Mouse (Mus musculus): ENCODE measurements around the gene Abcb5.
A peak's percentile ranks its signal among the peaks of the same experiment; 100 is the strongest.
"Not testable (repeated sequence)": the region's sequence is repeated elsewhere in the genome, so short reads cannot be mapped to it uniquely, and the experiment has no call there.

Gene Abcb5

DNA sequence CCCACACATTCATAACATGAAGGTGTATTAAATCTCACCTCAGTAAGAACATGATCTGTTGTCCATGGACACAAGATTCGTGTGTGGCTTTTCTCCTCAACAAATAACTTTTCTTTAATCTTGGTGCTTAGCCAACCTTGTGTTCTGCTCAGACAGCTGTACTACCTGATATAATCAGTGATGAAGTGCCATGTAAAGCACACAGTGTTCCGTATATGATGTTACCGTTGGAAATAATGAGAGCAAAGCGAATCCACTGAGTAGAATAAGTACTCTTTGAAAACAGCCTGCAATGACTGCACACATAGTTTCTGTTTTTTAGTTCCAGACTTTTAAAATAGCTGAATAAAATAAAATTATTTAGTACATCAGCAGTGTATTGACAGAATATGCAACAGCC lies at the start of gene Abcb5:
TSS of gene Abcb5 (minus strand) at position 101 of the 400 bp plus-strand sequence.
- no peak for DNase-seq

DNA sequence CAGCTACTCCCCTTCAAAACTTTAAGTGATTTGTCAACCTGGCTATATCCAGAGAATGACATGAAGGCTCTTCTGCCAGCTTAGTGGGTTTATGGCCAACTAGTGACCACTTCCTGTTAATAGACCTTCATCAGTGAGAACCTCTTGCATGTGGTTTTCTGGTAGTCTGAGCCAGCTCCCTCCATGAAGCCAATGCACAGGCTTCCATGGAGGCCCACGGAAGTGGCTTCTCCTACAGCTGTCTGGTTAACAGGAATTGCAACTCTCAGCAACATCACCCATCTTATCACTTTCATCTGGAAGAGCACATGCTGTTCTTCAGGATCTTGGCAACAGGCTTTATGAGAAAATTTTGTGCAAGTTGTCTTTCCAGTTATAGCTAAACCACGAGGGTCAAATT lies 33.0 kb upstream of the Abcb5 start:
- no peak for DNase-seq

DNA sequence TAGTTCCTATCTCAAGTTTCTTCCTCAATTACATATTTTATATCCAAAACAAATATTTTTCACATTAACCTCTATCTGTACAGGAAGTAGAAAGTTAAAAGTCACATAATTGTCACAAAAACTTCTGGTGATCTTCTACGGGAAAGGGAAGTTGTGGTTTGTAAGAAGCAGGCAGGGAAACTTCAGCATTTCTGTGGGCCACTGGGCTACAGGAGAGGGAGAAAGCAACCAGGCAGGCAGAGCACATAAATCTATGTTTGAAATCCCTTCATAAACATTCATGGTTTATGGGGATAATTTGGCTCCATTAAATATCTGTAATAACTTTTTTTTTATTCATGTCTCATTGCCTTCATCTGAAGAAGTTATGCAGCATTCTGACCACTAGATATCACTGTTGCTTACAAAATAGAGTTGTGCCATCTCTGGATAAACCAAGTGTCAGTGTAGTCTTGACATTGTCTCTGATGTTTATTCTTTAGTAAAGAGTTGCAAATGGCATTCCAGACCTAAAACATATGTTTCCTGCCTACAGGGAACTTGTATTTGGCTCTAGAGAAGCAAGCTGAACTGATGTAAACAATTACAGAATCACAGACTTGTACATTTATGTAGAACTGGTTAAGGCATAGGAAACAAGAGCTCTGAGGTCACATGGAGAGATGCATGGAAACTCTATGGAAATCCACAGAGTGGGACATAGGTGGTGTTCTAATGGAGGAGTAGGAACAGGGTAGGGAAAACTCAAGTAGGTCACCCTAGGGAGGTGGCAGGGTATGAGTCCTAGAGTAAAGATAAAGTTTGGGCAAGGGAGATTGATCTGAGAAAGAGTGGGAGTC lies 28.3 kb upstream of the Abcb5 start:
- DNase-seq = peak; percentile 38

DNA sequence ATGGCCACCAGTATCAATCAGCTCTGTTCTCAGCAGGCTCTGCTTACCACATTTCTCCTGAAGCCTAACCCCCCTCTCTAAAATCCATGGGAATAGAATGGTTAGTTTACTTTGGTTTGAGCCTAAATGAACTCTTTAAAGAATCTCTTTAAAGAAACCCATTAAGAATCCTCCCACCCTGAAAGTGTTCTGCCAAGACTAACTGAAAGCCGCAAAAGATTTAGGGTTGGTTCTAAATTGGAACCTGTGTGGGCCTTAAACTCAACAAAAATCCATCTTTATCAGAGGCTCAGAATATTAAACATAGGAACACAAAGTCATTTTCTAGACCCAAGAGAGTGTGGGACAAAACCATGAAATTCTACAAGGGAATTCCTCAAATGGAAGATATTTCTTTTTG lies 18.6 kb upstream of the Abcb5 start:
- DNase-seq = no peak

DNA sequence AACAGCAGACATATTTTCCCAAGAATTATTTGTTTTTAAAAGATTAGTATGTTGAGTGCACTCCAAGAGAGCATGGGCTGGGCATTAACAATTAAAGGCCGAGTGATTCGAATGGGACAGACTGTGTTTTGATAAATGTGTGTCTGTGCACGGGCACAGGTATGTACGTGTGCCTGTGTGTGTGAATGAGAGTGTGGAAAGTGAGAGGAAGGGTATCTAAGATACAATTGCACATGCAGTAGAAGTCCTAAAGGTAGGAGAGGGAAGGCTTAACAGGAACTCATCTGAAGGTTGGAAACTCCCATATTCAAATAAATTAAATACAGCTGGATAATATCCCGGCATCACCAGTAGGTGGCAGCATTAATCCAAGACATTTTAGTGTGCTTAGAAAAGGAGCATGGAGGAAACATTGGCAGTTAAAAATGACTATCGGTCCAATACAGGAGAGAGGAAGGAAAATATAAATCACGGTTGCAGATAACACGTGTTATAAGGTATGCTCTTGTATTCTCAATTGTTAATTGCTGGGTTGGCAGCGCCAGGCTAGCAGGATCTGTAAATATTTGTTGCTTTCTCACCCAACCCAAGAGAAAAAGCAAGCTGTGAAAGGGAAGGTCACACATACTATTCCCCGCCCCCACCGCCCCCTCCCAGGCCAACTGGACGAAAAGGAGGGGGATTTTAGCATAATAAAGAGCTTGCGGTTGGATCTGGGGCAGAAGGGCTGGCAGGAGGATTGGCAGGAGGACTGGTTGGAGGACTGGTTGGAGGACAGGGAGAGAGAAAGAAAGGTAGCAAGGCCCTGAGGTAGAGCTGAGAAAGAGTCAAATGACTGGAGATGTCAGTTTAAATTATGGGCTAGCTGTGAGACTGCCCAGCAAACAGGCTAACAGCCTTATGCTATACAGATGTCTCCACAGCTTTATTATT lies 35.6 kb downstream of the Abcb5 start:
- DNase-seq = peak; percentile 76

DNA sequence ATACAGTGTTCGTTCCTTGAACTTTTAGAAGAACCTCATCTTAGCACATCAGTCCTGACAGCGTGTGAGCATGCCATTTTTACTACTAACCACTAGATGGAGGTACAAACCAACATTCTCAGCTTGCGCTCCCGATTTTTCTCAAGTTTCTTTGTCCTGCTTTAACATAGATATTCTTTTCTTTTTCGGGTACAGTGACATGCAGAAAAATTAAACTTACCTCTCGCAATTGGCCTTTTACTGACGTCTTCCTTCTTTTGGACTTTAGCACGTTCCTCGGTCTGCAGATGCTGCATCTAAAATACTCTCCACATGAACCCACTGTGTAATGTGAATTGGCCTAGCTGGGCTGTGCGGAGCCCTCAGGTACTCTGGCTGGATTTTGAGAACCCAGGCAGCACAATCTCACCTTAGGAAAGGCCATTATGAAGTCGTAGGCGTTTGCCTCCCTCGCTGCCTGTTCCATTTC lies 39.4 kb downstream of the Abcb5 start:
- peak; percentile 39 for DNase-seq

DNA sequence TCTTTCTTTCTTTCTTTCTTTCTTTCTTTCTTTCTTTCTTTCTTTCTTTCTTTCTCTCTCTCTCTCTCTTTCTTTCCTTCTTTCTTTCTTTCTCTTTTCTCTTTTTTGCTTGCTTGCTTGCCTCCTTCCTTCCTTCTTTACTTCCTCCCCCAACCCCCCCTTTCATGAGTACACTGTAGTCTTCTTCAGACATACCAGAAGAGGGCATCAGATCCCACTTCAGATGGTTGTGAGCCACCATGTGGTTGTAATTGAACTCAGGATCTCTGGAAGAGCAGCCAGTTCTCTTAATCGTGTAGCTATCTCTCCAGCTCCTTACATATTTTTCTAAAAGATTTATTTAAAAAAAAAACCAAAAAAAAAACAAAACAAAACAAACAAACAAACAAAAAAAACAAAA lies 42.3 kb downstream of the Abcb5 start:
- not testable (repeated sequence) for DNase-seq

DNA sequence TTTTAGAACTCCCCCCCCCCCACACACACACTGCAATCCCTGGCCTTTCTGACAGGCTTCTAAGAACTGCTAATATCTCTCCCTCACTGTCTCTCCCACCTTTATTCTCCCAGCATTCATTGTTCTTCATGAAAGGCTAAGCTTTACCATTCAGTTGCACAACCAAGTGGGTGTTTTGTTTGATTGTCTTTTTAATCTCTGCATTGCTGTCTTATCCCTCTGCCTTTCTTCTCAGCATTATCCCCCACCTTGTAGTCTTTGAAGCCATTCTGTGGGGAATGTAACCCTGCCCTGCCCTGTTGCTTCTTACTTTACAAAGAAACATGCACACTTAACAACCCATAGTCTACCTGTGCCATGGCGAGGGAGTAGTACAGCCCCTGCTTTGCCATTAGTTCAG lies 48.5 kb downstream of the Abcb5 start:
- DNase-seq = no peak

DNA sequence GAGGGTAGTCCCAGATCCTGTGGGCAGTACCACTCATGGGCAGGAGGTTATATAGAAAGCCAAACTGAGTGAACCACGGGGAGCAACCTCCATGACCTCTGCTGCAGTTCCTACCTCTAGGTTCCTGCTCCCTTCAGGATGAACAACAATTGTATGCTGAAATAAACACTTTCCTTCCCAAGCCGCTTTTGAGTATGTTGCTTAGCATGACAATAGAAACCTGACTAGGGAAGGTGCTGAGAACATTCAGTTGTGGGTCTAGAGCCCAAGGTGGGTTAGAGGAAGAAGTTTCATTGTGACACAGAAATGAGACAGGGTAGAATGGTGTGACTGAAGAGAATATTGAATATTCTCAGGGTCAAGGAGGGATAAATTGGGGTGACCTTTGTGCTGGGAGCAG lies 55.9 kb downstream of the Abcb5 start:
- no peak for DNase-seq

DNA sequence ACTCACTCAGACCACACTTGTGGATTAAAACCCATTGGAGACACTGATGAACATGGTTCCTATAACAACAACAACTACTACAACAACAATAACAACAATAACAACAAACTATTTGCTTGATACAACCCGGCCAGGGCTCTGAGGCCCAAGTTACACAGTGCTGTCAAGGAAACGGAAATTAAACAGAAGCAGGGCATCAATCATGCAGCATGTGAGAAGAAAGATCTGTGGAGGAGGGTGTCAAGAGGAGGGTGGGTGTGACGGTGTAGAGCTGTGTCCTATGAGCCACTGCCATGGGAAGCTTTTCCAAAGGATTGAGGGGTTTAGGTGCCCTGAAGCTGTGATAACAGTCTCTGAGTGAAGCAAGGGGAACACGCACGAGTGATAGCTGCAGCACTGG lies 64.0 kb downstream of the Abcb5 start:
- DNase-seq = no peak

DNA sequence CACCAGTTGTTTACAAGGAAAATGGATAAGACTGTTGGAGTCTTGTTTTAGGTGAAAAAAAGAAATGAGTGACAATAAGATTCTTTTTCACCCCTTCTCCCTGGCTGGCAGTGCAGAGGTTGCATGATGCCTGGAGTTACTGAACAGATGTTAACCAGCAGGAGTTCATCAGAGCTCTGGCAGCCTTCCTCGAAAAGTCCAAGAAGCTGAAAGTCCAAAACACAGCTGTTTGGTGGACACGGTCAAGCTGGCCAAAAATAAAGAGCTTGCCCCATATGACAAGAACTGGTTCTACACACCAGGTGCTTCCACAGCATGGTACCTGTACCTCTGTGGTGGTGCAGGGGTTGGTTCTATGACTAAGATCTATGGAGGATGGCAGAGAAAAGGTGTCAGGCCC lies 78.3 kb downstream of the Abcb5 start:
- DNase-seq = peak; percentile 4

DNA sequence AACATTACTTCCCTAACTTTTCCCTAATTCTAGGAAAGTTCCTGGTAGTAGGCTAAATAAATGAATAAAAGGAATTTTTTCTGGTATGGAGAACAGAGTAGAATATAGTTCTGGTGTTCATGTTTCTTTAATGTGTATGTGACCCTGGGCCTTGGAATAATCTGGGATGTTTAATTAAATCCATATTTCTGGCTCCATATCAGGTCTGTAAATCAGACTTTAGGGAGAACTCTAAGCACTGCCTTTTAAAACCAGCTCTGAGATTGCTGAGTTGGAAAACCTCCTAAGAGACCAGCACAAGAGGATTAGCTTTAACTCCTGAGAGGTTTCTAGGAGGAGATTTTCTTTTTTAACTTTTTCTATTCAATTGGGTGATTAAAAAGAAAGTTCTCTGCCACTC lies 83.4 kb downstream of the Abcb5 start:
- DNase-seq = no peak

DNA sequence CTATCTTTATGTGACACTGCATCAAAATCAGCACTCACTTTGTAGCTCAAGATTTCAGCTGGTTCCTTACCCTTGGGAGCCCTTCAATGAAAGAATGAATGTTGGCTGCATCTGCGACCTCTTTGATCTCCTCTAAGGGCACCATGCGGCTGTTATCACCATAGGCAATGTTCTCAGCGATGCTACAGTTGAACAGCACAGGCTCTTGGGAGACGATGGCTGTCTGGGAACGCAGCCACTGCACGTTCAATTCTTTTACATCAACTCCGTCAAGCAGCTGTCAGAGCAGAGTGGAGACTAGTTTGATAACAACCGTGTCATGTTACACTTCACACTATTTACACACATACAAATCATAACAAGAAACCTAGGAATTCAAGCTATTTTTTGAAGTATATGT lies 93.5 kb downstream of the Abcb5 start:
- no peak for DNase-seq

DNA sequence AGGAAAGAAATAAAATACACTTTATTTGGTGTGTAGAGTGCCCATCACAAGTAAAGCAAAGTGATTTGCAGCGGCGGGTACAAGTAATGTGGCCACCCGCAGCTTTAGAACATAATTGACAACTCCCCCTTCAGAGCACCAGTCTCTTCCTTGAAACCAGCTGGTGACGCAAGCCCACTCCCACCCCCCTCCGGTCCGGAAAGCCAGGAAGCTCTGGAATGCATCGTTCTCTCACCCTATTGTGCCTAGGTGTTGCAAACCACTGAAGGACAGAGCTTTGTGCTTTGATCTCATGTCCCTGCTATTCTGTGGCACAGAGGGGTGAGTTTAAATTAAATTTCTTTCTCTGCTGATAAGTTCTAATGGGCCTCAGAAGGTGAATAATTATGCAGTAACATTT lies 110.1 kb downstream of the Abcb5 start:
- no peak for DNase-seq

DNA sequence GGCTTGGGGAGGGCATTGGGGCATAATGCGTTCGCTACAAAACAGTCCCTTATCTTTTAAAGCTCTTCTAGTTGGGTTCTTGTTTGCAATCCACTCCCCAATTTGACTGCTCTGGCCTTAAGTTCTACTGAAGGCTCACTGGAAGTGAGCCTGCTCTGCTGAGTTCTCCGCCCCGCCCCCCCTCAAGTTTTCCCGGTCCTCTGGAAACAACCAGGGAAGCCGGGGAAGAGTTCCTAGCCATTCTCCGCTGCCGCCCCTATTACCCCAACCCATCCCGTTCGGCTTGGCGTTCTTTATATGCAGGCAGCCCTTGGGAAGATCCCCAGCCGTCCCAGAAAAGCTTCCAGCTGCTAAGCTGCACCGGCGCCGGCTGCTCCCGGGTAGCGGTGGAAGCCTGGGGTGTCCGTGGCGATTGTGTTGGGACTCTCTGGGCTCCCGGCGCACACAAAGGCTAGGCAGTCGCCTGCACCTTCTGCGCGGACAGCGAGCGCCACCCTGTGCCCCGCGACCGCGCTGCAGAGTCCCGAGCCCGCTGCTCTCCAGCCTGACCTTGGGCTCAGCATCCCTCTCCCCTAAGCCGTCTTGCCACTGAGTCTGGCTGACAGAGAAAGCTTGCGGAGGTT lies 111.3 kb downstream of the Abcb5 start:
- peak; percentile 60 for DNase-seq

DNA sequence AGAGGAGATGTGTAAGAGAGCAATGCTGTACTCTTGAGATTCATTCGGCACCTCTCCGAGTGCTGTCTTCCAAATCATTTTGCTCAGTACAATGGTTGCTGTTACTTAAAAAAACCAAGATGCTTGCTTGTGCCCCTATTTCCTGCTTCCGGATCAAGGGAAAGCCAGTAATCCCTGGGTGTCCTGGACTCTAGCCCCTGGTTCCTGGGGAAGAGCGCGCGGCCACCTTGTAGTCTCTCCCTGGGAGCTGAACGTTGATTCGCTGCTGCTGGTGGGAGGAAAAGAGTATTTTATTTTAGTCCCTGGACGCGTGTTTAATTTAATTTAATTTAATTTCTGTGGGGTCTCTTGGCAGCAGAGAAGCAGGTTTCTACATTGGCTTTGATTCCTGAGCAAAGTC lies 111.8 kb downstream of the Abcb5 start:
- DNase-seq = no peak

DNA sequence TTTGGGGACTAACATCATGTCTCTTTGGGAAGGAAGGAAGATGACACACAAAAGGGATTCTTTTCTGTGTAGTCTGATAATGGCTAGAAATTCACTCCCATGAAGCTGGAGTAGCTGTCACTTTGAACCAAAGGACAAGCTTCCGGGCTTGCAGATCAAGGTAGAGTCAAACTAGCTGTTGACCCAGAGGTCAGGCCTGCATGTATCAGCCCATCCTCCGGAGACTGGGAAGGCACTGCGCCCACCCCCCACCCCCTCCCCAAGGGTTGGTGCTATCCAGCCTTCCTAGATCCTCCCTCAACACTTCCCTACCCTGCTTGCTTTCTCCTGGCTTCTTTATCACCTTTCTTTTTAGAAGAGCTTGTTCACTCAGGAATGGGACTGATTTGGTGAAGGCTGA lies 112.9 kb downstream of the Abcb5 start:
- DNase-seq = no peak

DNA sequence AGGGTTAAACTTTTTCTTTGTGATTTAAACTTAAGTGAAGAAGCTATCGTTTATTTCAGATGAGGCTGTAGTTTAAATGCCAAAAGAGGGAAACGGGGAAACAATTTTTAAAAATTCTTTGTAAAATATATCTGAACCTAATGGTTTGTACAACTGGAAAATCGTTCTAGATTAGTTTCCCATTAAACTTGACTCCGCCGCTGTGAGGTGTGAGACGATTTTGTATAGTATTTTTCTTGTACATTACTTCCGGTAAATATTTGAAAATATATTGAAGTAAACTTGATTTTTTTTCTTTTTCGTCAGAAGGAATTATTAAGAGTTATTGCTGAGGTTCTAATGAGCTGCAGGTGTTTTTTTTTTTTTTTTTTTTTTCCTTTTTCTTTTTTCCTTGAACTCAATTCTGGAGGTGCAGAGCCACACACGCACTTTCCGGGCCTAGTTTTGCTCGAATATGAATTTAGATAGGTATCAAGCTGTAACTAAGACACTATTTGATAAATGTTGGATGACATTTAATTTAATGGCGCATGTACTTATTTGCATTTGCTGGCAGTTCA lies 115.3 kb downstream of the Abcb5 start:
- no peak for DNase-seq

DNA sequence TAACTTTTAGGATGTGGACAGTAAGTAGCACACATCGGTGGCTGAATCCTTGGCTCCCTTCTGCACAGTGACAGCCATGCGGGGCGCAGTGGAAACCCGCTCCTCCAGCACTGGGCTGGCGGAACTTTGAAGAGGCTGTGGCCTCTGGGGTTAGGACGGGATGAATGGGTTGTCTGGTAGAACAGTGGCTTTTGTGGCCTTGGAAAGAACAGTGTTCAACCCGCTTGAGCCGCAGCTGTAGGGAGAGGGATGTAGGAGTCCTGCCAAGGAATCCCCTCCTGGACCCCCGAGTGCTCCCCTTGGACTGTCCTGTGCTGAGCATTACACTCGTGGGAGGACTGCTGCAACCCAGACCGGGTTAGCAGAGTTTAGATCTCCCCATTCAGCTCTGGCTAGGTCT lies 116.2 kb downstream of the Abcb5 start:
- DNase-seq = no peak

DNA sequence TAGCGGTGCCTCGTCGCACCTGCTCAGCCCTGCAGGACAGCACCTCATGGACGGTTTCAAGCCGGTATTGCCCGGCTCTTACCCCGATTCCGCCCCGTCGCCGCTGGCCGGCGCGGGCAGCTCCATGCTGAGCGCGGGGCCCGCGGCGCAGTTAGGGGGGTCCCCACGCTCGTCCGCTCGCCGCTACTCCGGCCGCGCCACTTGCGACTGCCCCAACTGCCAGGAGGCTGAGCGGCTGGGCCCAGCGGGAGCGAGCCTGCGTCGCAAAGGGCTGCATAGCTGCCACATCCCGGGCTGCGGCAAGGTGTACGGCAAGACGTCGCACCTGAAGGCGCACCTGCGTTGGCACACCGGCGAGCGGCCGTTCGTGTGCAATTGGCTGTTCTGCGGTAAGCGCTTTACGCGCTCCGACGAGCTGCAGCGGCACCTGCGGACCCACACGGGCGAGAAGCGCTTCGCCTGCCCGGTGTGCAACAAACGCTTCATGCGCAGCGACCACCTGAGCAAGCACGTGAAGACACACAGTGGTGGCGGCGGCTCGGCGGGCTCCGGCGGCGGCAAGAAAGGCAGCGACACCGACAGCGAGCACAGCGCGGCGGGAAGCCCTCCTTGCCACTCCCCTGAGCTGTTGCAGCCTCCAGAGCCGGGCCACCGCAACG lies 116.9 kb downstream of the Abcb5 start:
- no peak for DNase-seq

DNA sequence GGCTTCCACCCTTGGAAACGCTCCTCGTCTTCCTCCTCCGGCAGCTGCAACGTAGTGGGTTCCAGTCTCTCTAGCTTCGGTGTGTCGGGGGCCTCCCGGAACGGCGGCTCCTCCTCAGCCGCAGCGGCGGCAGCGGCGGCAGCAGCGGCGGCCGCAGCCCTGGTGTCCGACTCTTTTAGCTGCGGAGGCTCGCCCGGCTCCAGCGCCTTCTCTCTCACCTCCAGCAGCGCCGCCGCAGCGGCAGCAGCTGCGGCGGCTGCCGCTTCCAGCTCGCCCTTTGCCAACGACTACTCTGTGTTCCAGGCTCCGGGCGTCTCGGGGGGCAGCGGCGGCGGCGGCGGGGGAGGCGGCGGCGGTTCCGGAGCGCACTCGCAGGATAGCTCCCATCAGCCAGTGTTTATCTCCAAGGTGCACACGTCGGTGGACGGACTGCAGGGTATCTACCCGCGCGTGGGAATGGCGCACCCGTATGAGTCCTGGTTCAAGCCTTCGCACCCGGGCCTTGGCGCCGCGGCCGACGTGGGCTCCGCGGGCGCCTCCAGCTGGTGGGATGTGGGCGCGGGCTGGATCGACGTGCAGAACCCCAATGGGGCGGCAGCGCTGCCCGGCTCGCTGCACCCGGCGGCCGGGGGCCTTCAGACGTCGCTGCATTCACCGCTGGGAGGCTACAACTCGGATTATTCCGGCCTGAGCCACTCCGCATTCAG lies 117.6 kb downstream of the Abcb5 start:
- DNase-seq = no peak

Measured in kidney, adult 9 months (tissue).